Mouse (Mus musculus) heart, adult 2 months (tissue): Measurements from ENCODE around the gene Pxn.

Experiments
- CTCF ChIP-seq: fragments of 200-600 bp; IDR thresholded peaks from 2 replicates; pipeline ENCODE4 v1.8.1; 2022; ENCODE audit warnings: antibody characterized with exemption, mild to moderate bottlenecking, moderate library complexity
- POLR2A ChIP-seq: fragments of 200-500 bp; IDR thresholded peaks from 2 replicates; pipeline ENCODE4 v1.6.1; 2011; ENCODE audit warnings: mild to moderate bottlenecking, low read depth, low read length, control low read depth; ENCODE audit not compliant: insufficient read depth

DNA sequence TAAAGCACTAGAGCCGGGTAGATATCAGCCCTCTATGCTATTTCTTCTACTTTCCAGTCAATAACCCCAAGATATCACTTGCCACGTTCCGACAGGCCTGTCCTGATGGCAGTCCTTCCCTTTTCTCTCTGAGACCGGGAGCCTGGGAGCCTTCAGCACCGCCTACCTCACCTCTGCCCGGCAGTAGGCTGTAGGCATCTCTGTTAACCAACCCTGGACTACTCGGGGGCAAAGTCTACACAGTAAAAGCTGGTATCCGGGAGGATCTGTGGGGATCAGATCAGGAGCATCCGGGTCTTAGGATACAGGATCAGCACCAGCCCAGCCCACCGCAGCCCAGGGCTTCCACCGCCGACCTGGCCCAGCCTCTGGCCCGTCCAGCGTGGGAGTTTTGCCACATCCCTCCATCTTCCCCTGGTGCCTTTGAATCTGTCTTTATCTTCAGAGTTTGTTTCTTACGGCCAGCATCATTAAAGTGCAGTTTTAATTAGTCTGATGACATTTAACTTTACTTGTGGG is 16.6 kb downstream of the Pxn start:
- no peak for TF ChIP-seq CTCF
- TF ChIP-seq POLR2A: no peak
